Mouse (Mus musculus) intestine, embryonic 16.5 days (tissue): ENCODE data around the gene Cluh. TPM values are rescaled to one million over a fixed set of nuclear protein-coding genes. Genes with fewer than 3 reads are reported as not detected.

ENCODE experiments used
- ATAC-seq: fragments of 200-750 bp; cut with Nextera tagmentation; 2 replicates; pipeline ENCODE4 v1.8.0; 2017; ENCODE audit warnings: moderate TSS enrichment, moderate library complexity
- H3K27ac ChIP-seq: fragments of 300-500 bp; sonication (generic); 2 replicates; pipeline ENCODE4 v1.5.1; 2014; ENCODE audit warnings: mild to moderate bottlenecking, low read length
- H3K27me3 ChIP-seq: fragments of 300-500 bp; sonication (generic); replicated peaks from 2 replicates; pipeline ENCODE4 v1.6.1; 2014; ENCODE audit warnings: low read length, control low read depth, mixed read lengths; ENCODE audit not compliant: control insufficient read depth, insufficient read depth
- H3K36me3 ChIP-seq: fragments of 300-500 bp; sonication (generic); 2 replicates; pipeline ENCODE4 v1.6.1; 2014; ENCODE audit warnings: low read length, control low read depth; ENCODE audit not compliant: control insufficient read depth, insufficient read depth
- H3K4me1 ChIP-seq: fragments of 300-500 bp; sonication (generic); 2 replicates; pipeline ENCODE4 v1.6.1; 2014; ENCODE audit warnings: low read length, control low read depth, mixed read lengths; ENCODE audit not compliant: control insufficient read depth, insufficient read depth
- H3K4me2 ChIP-seq: fragments of 300-500 bp; sonication (generic); 2 replicates; pipeline ENCODE4 v1.6.1; 2014; ENCODE audit warnings: low read depth, low read length, control low read depth
- H3K4me3 ChIP-seq: fragments of 300-500 bp; sonication (generic); 2 replicates; pipeline ENCODE4 v1.5.1; 2014; ENCODE audit warnings: mild to moderate bottlenecking, low read length
- H3K9ac ChIP-seq: fragments of 300-500 bp; sonication (generic); 2 replicates; pipeline ENCODE4 v1.6.1; 2014; ENCODE audit warnings: low read depth, low read length
- H3K9me3 ChIP-seq: fragments of 300-500 bp; sonication (generic); 2 replicates; pipeline ENCODE4 v1.6.1; 2016; ENCODE audit warnings: low read length, control low read depth; ENCODE audit not compliant: control insufficient read depth
- WGBS: fragments of 180-500 bp; shearing (Covaris S2); extraction: QIAGEN DNeasy Blood & Tissue Kit; methylation state at CpG from one replicate; pipeline ENCODE4 v1.1.7; 2014; 5-methylcytosine and 5-hydroxymethylcytosine counted together
- polyA plus RNA-seq: library from polyadenylated mRNA; unstranded; fragments of >200 nt; fragmentation: Nextera tagmentation; extraction: Ambion mirVana; gene quantifications from 2 replicates; pipeline ENCODE4 v1.2.1, GENCODE M21; 2015

Gene Cluh
- polyA plus RNA-seq, 1 experiment from 2014 or later: 57.0 TPM

- 99% methylated on average over 2 of the region's 2 CpGs for WGBS
- no peaks in the 10 kb centered on the region for H3K27me3 ChIP-seq
- no peak overlapping the region for H3K9ac ChIP-seq
- no peaks in the 10 kb centered on the region for H3K9me3 ChIP-seq
- H3K36me3 ChIP-seq: no peaks in the 10 kb centered on the region; the same call in none of the 2 replicates
- H3K4me3 ChIP-seq: no peak overlapping the region
- H3K27ac ChIP-seq: no peak overlapping the region
- ATAC-seq: no peak
- H3K4me1 ChIP-seq: no peaks in the 10 kb centered on the region
- no peak overlapping the region for H3K4me2 ChIP-seq
Observed at GRCm38 (mm10) chr11:74699505-74699904, 50.2 kb downstream of the Cluh start.

GRCm38 (mm10) chr11:74704068-74704467, 54.8 kb downstream of the Cluh start:
- H3K9ac ChIP-seq: no peak overlapping the region
- no peak overlapping the region for H3K4me3 ChIP-seq
- H3K9me3 ChIP-seq: no peaks in the 10 kb centered on the region
- WGBS: 92% methylated on average over 2 of the region's 2 CpGs
- no peak overlapping the region for H3K4me2 ChIP-seq
- no peaks in the 10 kb centered on the region for H3K27me3 ChIP-seq
- no peaks in the 10 kb centered on the region; the same call in none of the 2 replicates for H3K4me1 ChIP-seq
- H3K27ac ChIP-seq: no peak overlapping the region
- no peaks in the 10 kb centered on the region for H3K36me3 ChIP-seq
- no peak for ATAC-seq

- Histone ChIP-seq H3K4me3 (no peak overlapping the region), H3K4me2 (no peak overlapping the region), H3K36me3 (no peaks in the 10 kb centered on the region), H3K4me1 (no peaks in the 10 kb centered on the region; the same call in none of the 2 replicates), H3K9ac (no peak overlapping the region), H3K27ac (no peak overlapping the region), H3K27me3 (no peaks in the 10 kb centered on the region), H3K9me3 (no peaks in the 10 kb centered on the region)
- 38% methylated on average over 1 of the region's 1 CpGs for WGBS
- ATAC-seq: no peak
Observed at GRCm38 (mm10) chr11:74708781-74709180, 59.5 kb downstream of the Cluh start.

DNA sequence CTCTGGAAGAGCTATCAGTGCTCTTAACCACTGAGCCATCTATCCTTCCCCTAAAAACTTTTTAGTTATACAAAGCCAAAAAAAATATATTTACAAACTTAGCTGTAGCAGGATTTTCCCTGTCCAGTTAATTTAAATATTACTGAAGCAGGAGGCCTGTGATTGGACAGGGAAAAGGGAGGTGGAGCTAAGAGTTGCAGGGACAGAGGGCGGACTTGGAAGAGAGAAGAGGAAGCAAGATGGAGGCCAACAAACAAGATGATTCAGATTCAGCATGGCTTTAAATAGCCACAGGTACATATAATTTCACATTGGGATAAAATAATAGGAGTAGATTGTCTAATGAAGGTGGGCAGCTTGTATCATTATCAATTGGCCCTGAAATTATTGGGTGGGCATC, 61.4 kb downstream of the Cluh start:
- Histone ChIP-seq H3K27ac (no peak overlapping the region), H3K4me2 (no peak overlapping the region), H3K36me3 (no peaks in the 10 kb centered on the region), H3K4me1 (no peaks in the 10 kb centered on the region; the same call in none of the 2 replicates), H3K9me3 (no peaks in the 10 kb centered on the region), H3K4me3 (no peak overlapping the region), H3K9ac (no peak overlapping the region), H3K27me3 (no peaks in the 10 kb centered on the region)
- 81% methylated on average over 1 of the region's 1 CpGs for WGBS
- no peak for ATAC-seq

DNA sequence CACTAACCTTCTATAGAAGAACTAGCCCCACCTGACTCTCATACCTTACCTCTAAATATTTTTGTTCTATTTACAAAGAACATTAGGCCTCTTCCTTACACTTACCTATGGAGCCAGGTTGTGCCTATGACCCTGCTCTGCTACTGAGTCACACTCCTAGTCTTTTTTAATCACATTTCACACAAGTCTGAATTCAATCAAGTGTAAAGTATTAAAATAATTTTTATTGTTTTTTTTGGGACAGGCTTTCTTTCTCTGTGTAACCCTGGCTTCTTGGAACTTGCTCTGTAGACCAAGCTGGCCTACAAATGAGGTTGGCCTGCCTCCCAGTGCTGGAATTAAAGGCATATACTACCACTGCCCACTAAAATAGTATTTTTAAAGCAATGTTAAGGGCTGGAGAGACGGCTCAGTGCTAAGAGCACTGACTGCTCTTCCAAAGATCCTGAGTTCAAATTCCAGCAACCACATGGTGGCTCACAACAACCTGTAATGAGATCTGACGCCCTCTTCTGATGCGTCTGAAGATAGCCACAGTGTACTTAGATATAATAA, 66.8 kb downstream of the Cluh start:
- no peaks in the 10 kb centered on the region for H3K36me3 ChIP-seq
- no peaks in the 10 kb centered on the region for H3K27me3 ChIP-seq
- H3K4me1 ChIP-seq: peaks cover 6% of the 10 kb centered on the region
- no peak overlapping the region for H3K4me2 ChIP-seq
- no peak for ATAC-seq
- 80% methylated on average over 3 of the region's 3 CpGs for WGBS
- no peak overlapping the region for H3K4me3 ChIP-seq
- H3K27ac ChIP-seq: no peak overlapping the region
- no peak overlapping the region for H3K9ac ChIP-seq
- no peaks in the 10 kb centered on the region for H3K9me3 ChIP-seq

Other genes starting within 250 kb of the Cluh start
- gene Rap1gap2, start 38.6 kb upstream of the Cluh start, polyA plus RNA-seq: 8.4 and 10.5 TPM in 2 replicates
- gene Ccdc92b, start 29.9 kb upstream of the Cluh start, polyA plus RNA-seq: 0.29 and 0.53 TPM in 2 replicates
- gene Pafah1b1, start 75.2 kb downstream of the Cluh start, polyA plus RNA-seq: 33.5 and 33.8 TPM in 2 replicates
- gene Mettl16, start 121.3 kb downstream of the Cluh start, polyA plus RNA-seq: 36.2 and 41.4 TPM in 2 replicates
- 3.1 and 4.0 TPM in 2 replicates for gene Mnt, start 181.4 kb downstream of the Cluh start, polyA plus RNA-seq
- 4.2 and 4.5 TPM in 2 replicates for gene Sgsm2, start 247.6 kb downstream of the Cluh start, polyA plus RNA-seq
- 44.0 and 48.1 TPM in 2 replicates for gene Tsr1, start 248.6 kb downstream of the Cluh start, polyA plus RNA-seq